Mouse (Mus musculus): ENCODE measurements around the gene Pum2.

Pum2 gene

DNA sequence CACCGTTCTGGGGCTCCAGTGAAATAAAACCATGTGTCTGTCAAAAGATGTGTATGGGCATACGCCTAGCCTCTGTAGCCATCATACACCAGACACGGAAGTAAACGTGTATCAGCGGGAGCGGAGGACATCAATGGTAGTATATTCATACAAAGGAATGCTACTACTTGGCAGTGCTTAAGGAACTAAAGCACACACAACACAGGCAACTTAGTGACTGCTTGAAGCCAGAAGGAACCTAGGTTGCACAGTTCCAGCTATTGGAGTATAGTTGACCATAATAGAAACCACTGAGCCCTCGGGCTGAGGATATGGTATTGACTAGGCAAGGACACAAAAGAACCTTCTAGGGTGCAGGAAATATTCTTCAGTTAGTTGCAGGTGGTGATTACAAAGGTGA is 124.0 kb downstream of the Pum2 start:
- DNase-seq (ENCODE audit: low spot score), result no peak

DNA sequence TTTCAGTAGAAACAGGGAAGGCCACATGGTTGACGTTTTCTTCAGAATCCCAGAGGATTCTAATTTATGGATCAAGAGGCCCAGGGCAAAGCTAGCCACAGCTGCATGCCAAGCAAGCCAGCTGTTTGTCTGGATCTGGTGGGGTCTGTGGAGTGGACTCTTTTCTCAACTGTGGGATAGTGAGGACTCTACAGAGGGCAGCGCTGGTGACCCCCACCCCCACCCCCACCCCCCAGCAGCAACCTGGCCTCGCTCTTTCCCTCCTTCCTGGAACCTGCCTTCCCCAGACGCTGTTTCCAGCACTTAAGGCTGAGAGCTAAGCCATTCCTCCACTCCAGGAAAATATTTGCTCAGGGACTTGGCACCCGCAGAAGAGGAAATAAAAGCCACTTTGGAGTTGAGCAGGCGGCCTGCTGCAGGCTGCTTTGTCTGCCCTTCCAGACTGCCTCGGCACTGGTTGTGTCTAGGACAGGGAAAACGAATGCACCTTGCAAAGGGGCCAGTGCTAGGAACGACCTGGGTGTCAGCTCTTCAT is 124.6 kb downstream of the Pum2 start:
- no peak for DNase-seq (ENCODE audit: low spot score)
